Mouse (Mus musculus): Measurements from ENCODE around the gene Scgn.

Gene Scgn

DNA sequence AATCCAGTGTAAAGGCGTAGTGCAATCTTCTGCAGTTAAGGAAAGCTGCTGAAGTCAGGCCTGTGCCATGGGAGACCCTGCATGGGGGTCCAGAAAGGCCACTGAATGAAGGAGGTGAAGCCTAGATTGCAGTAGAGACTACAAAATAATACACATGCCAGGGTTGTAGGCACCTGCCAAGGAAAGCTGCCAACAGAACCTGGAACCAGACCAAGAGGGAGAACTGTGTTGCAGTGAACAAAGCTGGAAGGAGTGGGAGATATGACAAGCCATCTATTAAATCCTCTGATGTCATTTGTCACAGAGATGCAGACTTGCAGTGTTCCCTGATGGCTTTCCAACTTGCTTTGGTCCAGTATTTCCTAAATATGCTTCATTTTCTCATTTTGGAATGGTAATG lies 52.3 kb downstream of the Scgn start:
- no peak for DNase-seq (ENCODE audit: low read depth, low spot score)

- no peak for DNase-seq (ENCODE audit: low read depth, low spot score)
Measured at GRCm38 (mm10) chr13:23934211-23934520, 56.8 kb downstream of the Scgn start, which contains the start of gene Hist1h2aa. TSS of gene Hist1h2aa (plus strand) at chr13:23934462.

GRCm38 (mm10) chr13:23933421-23934210 lies 57.4 kb downstream of the Scgn start, which contains the start of gene Hist1h2ba:
TSS of gene Hist1h2ba (minus strand) at chr13:23934156.
- no peak for DNase-seq (ENCODE audit: low read depth, low spot score)

- no peak for DNase-seq (ENCODE audit: low read depth, low spot score)
Measured at GRCm38 (mm10) chr13:23930904-23931303, 60.1 kb downstream of the Scgn start.

DNA sequence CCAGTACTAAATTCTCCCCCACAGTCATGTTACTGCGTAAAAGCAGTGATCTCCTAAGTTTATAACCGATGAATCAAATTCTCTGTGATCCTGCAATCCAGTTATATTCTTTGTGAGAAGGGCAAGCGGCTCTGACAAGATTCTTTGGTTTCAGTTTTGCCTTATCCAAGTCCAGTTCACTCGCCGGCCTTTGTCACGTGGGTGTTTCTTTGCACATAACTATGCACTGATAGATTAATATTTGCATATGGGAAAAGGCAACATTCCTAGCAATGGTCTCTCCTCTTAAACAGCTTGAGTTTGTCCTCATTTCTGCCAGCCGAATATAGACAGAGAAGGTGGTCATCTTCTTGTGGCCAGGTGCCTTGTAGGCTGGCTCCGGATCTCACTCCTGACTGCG lies 60.6 kb downstream of the Scgn start:
- DNase-seq (ENCODE audit: low read depth, low spot score), result no peak

- DNase-seq (ENCODE audit: low read depth, low spot score), result no peak
Measured at GRCm38 (mm10) chr13:23928637-23929036, 62.4 kb downstream of the Scgn start.

GRCm38 (mm10) chr13:23925792-23926191 lies 65.2 kb downstream of the Scgn start:
- DNase-seq (ENCODE audit: low read depth, low spot score), result no peak

DNA sequence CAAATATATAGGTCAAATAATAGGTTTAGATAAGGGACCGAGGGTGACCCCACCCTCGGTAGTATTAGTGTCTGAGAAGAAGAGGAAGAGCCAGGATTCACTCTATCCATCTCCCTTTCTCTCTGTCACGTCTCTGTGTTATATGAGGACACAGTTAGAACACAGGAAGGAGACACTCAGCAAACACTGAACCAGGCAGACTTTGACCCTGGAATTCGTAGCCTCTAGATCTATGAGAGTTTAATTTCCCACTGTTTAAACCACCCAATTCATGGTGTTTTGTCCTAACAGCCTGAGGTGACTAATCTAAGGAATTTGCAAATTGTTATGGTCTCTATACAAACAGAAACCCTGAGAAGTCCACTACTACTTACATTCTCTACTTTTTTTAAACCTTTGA lies 73.3 kb downstream of the Scgn start:
- no peak for DNase-seq (ENCODE audit: low read depth, low spot score)

GRCm38 (mm10) chr13:23916132-23916531 lies 74.9 kb downstream of the Scgn start:
- DNase-seq (ENCODE audit: low read depth, low spot score), result no peak

- DNase-seq (ENCODE audit: low read depth, low spot score), result no peak
Measured at GRCm38 (mm10) chr13:23914376-23915167, 76.4 kb downstream of the Scgn start, which contains the start of gene Slc17a4. TSS of gene Slc17a4 (minus strand) at chr13:23915009.

GRCm38 (mm10) chr13:23913791-23914306 lies 77.2 kb downstream of the Scgn start:
- DNase-seq (ENCODE audit: low read depth, low spot score), result no peak

- DNase-seq (ENCODE audit: low read depth, low spot score), result no peak
Measured at GRCm38 (mm10) chr13:23911335-23911734, 79.7 kb downstream of the Scgn start.

GRCm38 (mm10) chr13:23910121-23910520 lies 80.9 kb downstream of the Scgn start:
- no peak for DNase-seq (ENCODE audit: low read depth, low spot score)

DNA sequence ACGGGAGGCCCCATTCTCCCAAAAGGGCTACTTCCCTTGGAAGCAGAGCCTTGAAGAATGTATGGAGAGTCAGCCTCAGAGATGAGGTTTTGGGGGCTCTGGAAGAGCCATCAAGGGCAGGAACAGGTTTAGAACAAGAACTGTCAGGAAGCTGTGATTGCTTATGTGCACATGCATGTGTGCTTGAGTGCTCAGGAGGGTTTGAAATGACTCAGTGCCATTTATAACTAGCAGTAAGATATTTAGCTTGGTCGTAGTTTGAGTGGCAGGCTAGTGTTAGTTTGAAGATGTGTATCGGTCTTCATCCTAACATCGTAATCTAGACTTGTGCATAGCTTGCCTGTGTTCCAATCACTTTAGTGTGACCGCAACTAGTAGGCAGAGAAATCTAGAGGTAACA lies 84.1 kb downstream of the Scgn start:
- DNase-seq (ENCODE audit: low read depth, low spot score), result no peak
